Mouse (Mus musculus): ENCODE data around the gene Zbtb2.

DNA sequence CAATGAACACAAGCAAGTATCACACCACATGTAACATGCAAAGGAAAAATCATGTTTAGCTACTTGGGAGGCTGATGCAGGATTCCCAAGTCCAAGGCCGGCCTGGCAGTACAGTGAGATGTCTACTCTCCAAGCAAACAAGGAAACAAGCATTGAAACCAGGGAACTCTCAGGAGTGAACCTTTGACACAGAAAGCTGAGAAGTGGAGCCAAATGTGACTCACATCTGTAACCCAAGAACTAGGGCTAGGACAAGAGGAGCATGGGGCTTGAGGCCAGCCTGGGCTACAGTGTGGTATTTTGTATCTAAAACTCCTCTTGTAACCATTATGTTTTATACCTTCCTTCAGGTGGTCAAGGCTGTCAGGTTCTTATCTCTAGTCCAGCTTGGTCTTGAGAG is 19.3 kb upstream of the Zbtb2 start:
- TF ChIP-seq EP300 (IDR thresholded peaks at IDR 0.05; ENCODE audit: low read length) (no peak), RCOR1 (conservative IDR thresholded peaks at IDR 0.05; ENCODE audit: low read depth, low read length) (no peak), CTCF (conservative IDR thresholded peaks at IDR 0.05 in 1 of 2, IDR thresholded peaks at IDR 0.05 in 1 of 2; ENCODE audit: low read depth in 2 of 2, low read length in 2 of 2) (no peak), POLR2A (IDR thresholded peaks at IDR 0.05; ENCODE audit: low read depth, low read length) (no peak), USF1 (IDR thresholded peaks at IDR 0.05; ENCODE audit: low read depth, low read length) (no peak), MAZ (IDR thresholded peaks at IDR 0.05; ENCODE audit: low read depth, low read length) (no peak), TCF12 (IDR thresholded peaks at IDR 0.05; ENCODE audit: low read depth, low read length) (no peak), CHD2 (IDR thresholded peaks at IDR 0.05; ENCODE audit: low read length) (no peak), MXI1 (IDR thresholded peaks at IDR 0.05; ENCODE audit: low read depth, low read length) (no peak)
